Mouse (Mus musculus) lung, embryonic 16.5 days (tissue): ENCODE results near the gene Crhr1. TPM values are rescaled to one million over a fixed set of nuclear protein-coding genes. Genes with fewer than 3 reads are reported as not detected.
A peak's percentile ranks its signal among the peaks of the same experiment; 100 is the strongest.

Experiments
- ATAC-seq: fragments of 200-750 bp; cut with Nextera tagmentation; 2 replicates; pipeline ENCODE4 v1.8.0; 2017; ENCODE audit warnings: low read depth, mild to moderate bottlenecking, moderate library complexity
- H3K27ac ChIP-seq: fragments of 300-500 bp; sonication (generic); 2 replicates; pipeline ENCODE4 v1.5.1; 2014; ENCODE audit warnings: mild to moderate bottlenecking, control low read depth, low read length
- H3K27me3 ChIP-seq: fragments of 300-500 bp; sonication (generic); 2 replicates; pipeline ENCODE4 v1.6.1; 2014; ENCODE audit warnings: low read depth, low read length, mixed read lengths; ENCODE audit not compliant: control insufficient read depth, insufficient read depth
- H3K36me3 ChIP-seq: fragments of 300-500 bp; sonication (generic); 2 replicates; pipeline ENCODE4 v1.6.1; 2014; ENCODE audit warnings: low read length; ENCODE audit not compliant: control insufficient read depth, insufficient read depth
- H3K4me1 ChIP-seq: fragments of 300-500 bp; sonication (generic); replicated peaks from 2 replicates; pipeline ENCODE4 v1.6.1; 2014; ENCODE audit warnings: low read length, mixed read lengths; ENCODE audit not compliant: control insufficient read depth, insufficient read depth
- H3K4me2 ChIP-seq: fragments of 300-500 bp; sonication (generic); 2 replicates; pipeline ENCODE4 v1.6.1; 2014; ENCODE audit warnings: low read depth, low read length, control low read depth
- H3K4me3 ChIP-seq: fragments of 300-500 bp; sonication (generic); 2 replicates; pipeline ENCODE4 v1.5.1; 2014; ENCODE audit warnings: mild to moderate bottlenecking, low read length, control low read depth
- H3K9ac ChIP-seq: fragments of 300-500 bp; sonication (generic); 2 replicates; pipeline ENCODE4 v1.6.1; 2014; ENCODE audit warnings: low read length, control low read depth
- H3K9me3 ChIP-seq: fragments of 300-500 bp; sonication (generic); 2 replicates; pipeline ENCODE4 v1.6.1; 2016; ENCODE audit warnings: low read length; ENCODE audit not compliant: control insufficient read depth
- WGBS: fragments of 180-500 bp; shearing (Covaris S2); extraction: QIAGEN DNeasy Blood & Tissue Kit; methylation state at CpG from one replicate; pipeline ENCODE4 v1.1.7; 2014; 5-methylcytosine and 5-hydroxymethylcytosine counted together
- polyA plus RNA-seq: library from polyadenylated mRNA; unstranded; fragments of >200 nt; fragmentation: Nextera tagmentation; extraction: Ambion mirVana; gene quantifications from 2 replicates; pipeline ENCODE4 v1.2.1, GENCODE M21; 2015

Gene Crhr1
- polyA plus RNA-seq, result not detected in 2 replicates

GRCm38 (mm10) chr11:104132580-104133441, at the start of gene Crhr1:
Crhr1 (plus strand) TSS chr11:104132855.
- peak within 1 kb of the TSS; percentile 48 for H3K4me3 ChIP-seq
- H3K9me3 ChIP-seq, result no peaks in the 10 kb centered on the region
- no peaks in the 10 kb centered on the region for H3K36me3 ChIP-seq
- ATAC-seq, result no peak
- peak within 1 kb of the TSS; percentile 82 for H3K4me2 ChIP-seq
- 0 out of 2 replicates have a peak within 1 kb of the TSS, but pooled peaks have one; percentile 0 for H3K9ac ChIP-seq
- under 1% methylated on average over 77 of the region's 80 CpGs for WGBS
- peaks cover 8% of the 10 kb centered on the region for H3K4me1 ChIP-seq
- H3K27ac ChIP-seq, result no peak within 1 kb of the TSS
- H3K27me3 ChIP-seq, result peaks cover 69% of the 10 kb centered on the region

- H3K27me3 ChIP-seq, result no peaks in the 10 kb centered on the region
- ATAC-seq, result no peak
- H3K9me3 ChIP-seq, result no peaks in the 10 kb centered on the region
- H3K4me2 ChIP-seq, result no peak overlapping the region
- no peak overlapping the region for H3K27ac ChIP-seq
- H3K9ac ChIP-seq, result no peak overlapping the region
- WGBS, result 88% methylated on average over 6 of the region's 7 CpGs
- no peaks in the 10 kb centered on the region for H3K4me1 ChIP-seq
- H3K36me3 ChIP-seq, result no peaks in the 10 kb centered on the region
- no peak overlapping the region for H3K4me3 ChIP-seq
Measured at GRCm38 (mm10) chr11:104083248-104083647, 49.4 kb upstream of the Crhr1 start.

- no peaks in the 10 kb centered on the region for H3K4me1 ChIP-seq
- no peak overlapping the region for H3K9ac ChIP-seq
- no peak overlapping the region for H3K4me2 ChIP-seq
- no peaks in the 10 kb centered on the region for H3K36me3 ChIP-seq
- 71% methylated on average over 6 of the region's 6 CpGs for WGBS
- no peaks in the 10 kb centered on the region for H3K27me3 ChIP-seq
- no peak overlapping the region for H3K4me3 ChIP-seq
- no peak overlapping the region for H3K27ac ChIP-seq
- no peaks in the 10 kb centered on the region for H3K9me3 ChIP-seq
- no peak for ATAC-seq
Measured at GRCm38 (mm10) chr11:104083716-104084115, 48.9 kb upstream of the Crhr1 start.

- no peaks in the 10 kb centered on the region for H3K4me1 ChIP-seq
- no peaks in the 10 kb centered on the region for H3K27me3 ChIP-seq
- H3K4me2 ChIP-seq, result no peak overlapping the region
- no peak for ATAC-seq
- H3K4me3 ChIP-seq, result no peak overlapping the region
- no peaks in the 10 kb centered on the region for H3K36me3 ChIP-seq
- no peak overlapping the region for H3K9ac ChIP-seq
- no peaks in the 10 kb centered on the region for H3K9me3 ChIP-seq
- no peak overlapping the region for H3K27ac ChIP-seq
- WGBS, result 56% methylated on average over 10 of the region's 10 CpGs
Measured at GRCm38 (mm10) chr11:104088519-104088918, 44.1 kb upstream of the Crhr1 start.

GRCm38 (mm10) chr11:104090769-104091168, 41.9 kb upstream of the Crhr1 start:
- Histone ChIP-seq H3K36me3 (no peaks in the 10 kb centered on the region), H3K27me3 (no peaks in the 10 kb centered on the region), H3K4me1 (no peaks in the 10 kb centered on the region), H3K27ac (no peak overlapping the region), H3K4me2 (no peak overlapping the region), H3K9ac (no peak overlapping the region), H3K4me3 (no peak overlapping the region), H3K9me3 (no peaks in the 10 kb centered on the region)
- ATAC-seq, result no peak

- Histone ChIP-seq H3K4me1 (no peaks in the 10 kb centered on the region), H3K9me3 (no peaks in the 10 kb centered on the region), H3K27ac (no peak overlapping the region), H3K4me2 (no peak overlapping the region), H3K4me3 (no peak overlapping the region), H3K27me3 (no peaks in the 10 kb centered on the region), H3K36me3 (no peaks in the 10 kb centered on the region), H3K9ac (no peak overlapping the region)
- WGBS, result 53% methylated on average over 3 of the region's 3 CpGs
- ATAC-seq, result no peak
Measured at GRCm38 (mm10) chr11:104095151-104095550, 37.5 kb upstream of the Crhr1 start.

GRCm38 (mm10) chr11:104096536-104096935, 36.1 kb upstream of the Crhr1 start:
- no peak overlapping the region for H3K27ac ChIP-seq
- no peaks in the 10 kb centered on the region for H3K4me1 ChIP-seq
- WGBS, result 81% methylated on average over 7 of the region's 7 CpGs
- H3K27me3 ChIP-seq, result no peaks in the 10 kb centered on the region
- no peak overlapping the region for H3K4me2 ChIP-seq
- no peaks in the 10 kb centered on the region for H3K36me3 ChIP-seq
- no peak overlapping the region for H3K9ac ChIP-seq
- no peak overlapping the region for H3K4me3 ChIP-seq
- H3K9me3 ChIP-seq, result no peaks in the 10 kb centered on the region
- no peak for ATAC-seq

GRCm38 (mm10) chr11:104099542-104099941, 33.1 kb upstream of the Crhr1 start:
- Histone ChIP-seq H3K9ac (no peak overlapping the region), H3K4me2 (no peak overlapping the region), H3K27me3 (no peaks in the 10 kb centered on the region; the same call in 1 of the 2 replicates), H3K4me3 (no peak overlapping the region), H3K4me1 (no peaks in the 10 kb centered on the region), H3K9me3 (no peaks in the 10 kb centered on the region), H3K36me3 (no peaks in the 10 kb centered on the region), H3K27ac (no peak overlapping the region)
- no peak for ATAC-seq
- 14% methylated on average over 7 of the region's 7 CpGs for WGBS

GRCm38 (mm10) chr11:104102641-104103040, 30.0 kb upstream of the Crhr1 start:
- no peak for ATAC-seq
- Histone ChIP-seq H3K4me2 (no peak overlapping the region), H3K9me3 (no peaks in the 10 kb centered on the region), H3K4me1 (no peaks in the 10 kb centered on the region), H3K9ac (no peak overlapping the region), H3K4me3 (no peak overlapping the region), H3K27ac (no peak overlapping the region), H3K27me3 (no peaks in the 10 kb centered on the region; the same call in 1 of the 2 replicates), H3K36me3 (no peaks in the 10 kb centered on the region)
- WGBS, result 35% methylated on average over 8 of the region's 8 CpGs
